Mouse (Mus musculus) megakaryocyte, adult 5-6 weeks (primary cell): ENCODE measurements at regions not wholly inside any gene's neighbourhood (a gene's known extent, or its start where the extent isn't known, plus 50 kb on each side); places are given as distances from the start of the nearest gene placed in this dataset.

Source experiments
- ATAC-seq: 2 replicates; pipeline ENCODE4 v1.8.0; 2016; ENCODE audit warnings: mild to moderate bottlenecking, inconsistent platforms; ENCODE audit not compliant: poor library complexity, severe bottlenecking

- ATAC-seq: no peak
These were observed 59.0 kb upstream of the Dusp10 start for GRCm38 (mm10) chr1:183954086-183954485.

DNA sequence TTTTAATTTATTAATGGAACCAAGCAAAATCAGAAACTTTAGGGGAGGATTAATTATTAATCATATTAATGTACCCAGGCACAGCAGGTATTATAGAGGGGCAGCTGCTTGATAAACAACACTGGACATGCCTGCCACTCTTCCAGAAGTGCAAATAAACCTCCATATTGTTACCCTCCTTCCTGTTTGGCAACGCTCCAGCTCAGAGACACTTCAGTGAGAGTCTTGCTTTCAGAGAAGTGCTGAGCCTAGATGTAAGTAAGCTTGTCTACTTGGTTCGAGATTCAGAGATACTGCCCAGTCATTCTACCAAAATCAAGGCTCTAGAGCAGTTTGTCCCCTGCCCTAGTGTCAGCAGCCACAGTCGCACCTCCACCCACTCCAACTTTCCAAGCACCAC lies 56.7 kb upstream of the Dusp10 start:
- no peak for ATAC-seq

DNA sequence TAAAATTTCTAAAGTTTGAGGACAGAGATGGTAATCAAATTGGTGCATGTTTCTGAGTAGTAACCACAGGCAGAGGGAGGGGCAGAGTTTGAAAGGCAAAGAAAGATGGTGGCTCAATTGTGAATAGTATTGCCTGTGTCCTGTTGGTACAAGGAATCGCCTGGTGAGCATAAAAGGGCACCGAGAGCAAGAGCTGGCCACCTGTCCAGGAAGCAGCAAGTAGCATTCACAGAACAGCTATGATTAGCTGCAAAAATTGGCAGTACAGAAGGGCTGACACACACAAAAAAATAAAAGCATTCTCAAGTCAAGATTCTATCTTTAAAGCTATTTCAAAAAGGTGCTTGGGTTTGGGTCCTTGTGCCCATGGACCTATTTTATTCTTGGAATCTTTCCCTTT lies 51.7 kb upstream of the Dusp10 start:
- no peak for ATAC-seq

DNA sequence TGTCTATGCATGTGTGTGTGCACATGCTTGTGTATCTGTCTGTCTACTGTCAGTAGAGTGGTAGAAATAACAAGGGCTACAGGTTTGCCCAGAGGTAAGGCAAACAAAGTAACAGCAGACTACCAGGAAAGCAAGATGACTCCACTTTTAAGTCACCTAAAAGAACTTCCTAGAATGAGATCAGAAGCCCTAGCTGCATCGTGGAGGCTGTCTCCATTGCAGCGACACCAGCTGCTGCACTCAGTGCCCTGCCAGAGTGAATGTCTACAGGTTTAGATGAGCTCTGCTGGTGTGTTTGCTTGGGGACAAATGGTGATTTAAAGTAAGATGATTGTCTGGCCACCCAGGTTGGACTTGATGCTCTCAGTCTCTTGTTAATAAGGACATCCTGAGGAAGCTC lies 50.6 kb upstream of the Dusp10 start:
- ATAC-seq: no peak

- no peak for ATAC-seq
These were observed 49.8 kb upstream of the Dusp10 start for GRCm38 (mm10) chr1:183963286-183963685.
